Mouse (Mus musculus): Measurements from ENCODE around the gene Fam172a. TPM values are rescaled to one million over a fixed set of nuclear protein-coding genes. Genes with fewer than 3 reads are reported as not detected.

The Fam172a gene
- polyA plus RNA-seq, 1 experiment from 2014 or later: 28.7 TPM

- no peak for DNase-seq (ENCODE audit: low spot score)
- H3K36me3 ChIP-seq (ENCODE audit: insufficient read depth, low read length): no peaks in the 10 kb centered on the region
- no peak overlapping the region for H3K27ac ChIP-seq
- H3K27me3 ChIP-seq (ENCODE audit: insufficient read depth, low read length): peaks cover 5% of the 10 kb centered on the region; the same call in 1 of the 2 replicates
- H3K4me1 ChIP-seq (replicated peaks; ENCODE audit: insufficient read depth, low read length): peaks cover 13% of the 10 kb centered on the region; the same call in 1 of the 2 replicates
- 57% methylated on average over 7 of the region's 7 CpGs for WGBS
- no peak for ATAC-seq (replicated peaks; ENCODE audit: low FRiP score, low read depth)
- no peak for TF ChIP-seq CTCF (IDR thresholded peaks at IDR 0.05; ENCODE audit: low read depth)
- no peaks in the 10 kb centered on the region for H3K9me3 ChIP-seq (replicated peaks; ENCODE audit: low read length)
- peak overlapping the region; percentile 3; the same call in 1 of the 2 replicates for H3K4me3 ChIP-seq (replicated peaks; ENCODE audit: low read depth, low read length)
- no peak overlapping the region for H3K9ac ChIP-seq (ENCODE audit: low read depth, low read length)
- H3K4me2 ChIP-seq (ENCODE audit: low read length): peak overlapping the region; percentile 34
These were observed 505.1 kb downstream of the Fam172a start for GRCm38 (mm10) chr13:78206891-78207430.

DNA sequence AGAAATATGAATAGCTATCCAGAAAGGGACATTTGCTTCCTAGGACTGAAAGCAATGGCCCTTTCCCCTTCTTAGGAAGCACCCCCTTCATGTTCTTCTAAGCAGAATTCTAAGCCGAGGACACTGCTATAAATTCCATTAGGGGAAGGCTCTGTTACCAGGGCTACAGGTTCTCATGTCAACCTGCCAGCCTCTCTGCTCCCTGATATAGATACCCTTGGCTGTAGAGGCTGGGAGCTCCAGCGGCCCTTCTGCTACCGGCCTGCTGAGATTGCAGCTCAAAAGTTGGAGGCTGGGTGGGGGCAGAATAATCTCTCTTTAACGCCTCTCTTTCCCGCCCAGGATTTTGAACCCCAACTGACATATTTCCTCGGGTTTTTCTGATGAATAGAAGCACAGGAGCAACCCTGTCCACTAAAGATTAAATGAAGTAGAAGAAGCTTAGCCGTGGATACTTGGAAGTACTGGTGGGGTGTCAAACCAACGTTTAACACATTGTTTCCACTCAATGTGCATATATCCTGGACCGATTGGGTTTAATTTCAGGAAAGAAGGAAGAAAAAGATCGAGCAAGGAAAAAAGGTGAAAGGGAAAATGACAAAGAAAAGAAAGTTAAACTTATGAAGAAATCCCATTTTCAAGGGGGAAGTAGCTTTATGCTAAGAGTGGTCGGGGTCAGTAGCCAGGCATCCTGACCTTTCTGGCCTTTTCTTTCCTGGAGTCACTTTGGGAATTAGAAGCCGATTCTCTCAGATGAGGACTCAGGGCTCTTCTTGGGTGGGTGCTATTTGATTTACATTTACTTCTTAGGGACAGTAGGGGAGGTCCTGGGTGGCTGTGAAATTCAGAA is 506.2 kb downstream of the Fam172a start:
- Histone ChIP-seq H3K9ac (ENCODE audit: low read depth, low read length) (no peak overlapping the region), H3K4me3 (replicated peaks; ENCODE audit: low read depth, low read length) (no peak overlapping the region), H3K4me2 (ENCODE audit: low read length) (peak overlapping the region; percentile 34), H3K36me3 (ENCODE audit: insufficient read depth, low read length) (no peaks in the 10 kb centered on the region), H3K4me1 (replicated peaks; ENCODE audit: insufficient read depth, low read length) (peaks cover 13% of the 10 kb centered on the region; the same call in 1 of the 2 replicates), H3K9me3 (replicated peaks; ENCODE audit: low read length) (no peaks in the 10 kb centered on the region), H3K27ac (no peak overlapping the region), H3K27me3 (ENCODE audit: insufficient read depth, low read length) (peaks cover 5% of the 10 kb centered on the region; the same call in 1 of the 2 replicates)
- TF ChIP-seq CTCF (IDR thresholded peaks at IDR 0.05; ENCODE audit: low read depth): no peak
- 40% methylated on average over 12 of the region's 12 CpGs for WGBS
- DNase-seq (ENCODE audit: low spot score) (peak; percentile 72), ATAC-seq (replicated peaks; ENCODE audit: low FRiP score, low read depth) (no peak)

DNA sequence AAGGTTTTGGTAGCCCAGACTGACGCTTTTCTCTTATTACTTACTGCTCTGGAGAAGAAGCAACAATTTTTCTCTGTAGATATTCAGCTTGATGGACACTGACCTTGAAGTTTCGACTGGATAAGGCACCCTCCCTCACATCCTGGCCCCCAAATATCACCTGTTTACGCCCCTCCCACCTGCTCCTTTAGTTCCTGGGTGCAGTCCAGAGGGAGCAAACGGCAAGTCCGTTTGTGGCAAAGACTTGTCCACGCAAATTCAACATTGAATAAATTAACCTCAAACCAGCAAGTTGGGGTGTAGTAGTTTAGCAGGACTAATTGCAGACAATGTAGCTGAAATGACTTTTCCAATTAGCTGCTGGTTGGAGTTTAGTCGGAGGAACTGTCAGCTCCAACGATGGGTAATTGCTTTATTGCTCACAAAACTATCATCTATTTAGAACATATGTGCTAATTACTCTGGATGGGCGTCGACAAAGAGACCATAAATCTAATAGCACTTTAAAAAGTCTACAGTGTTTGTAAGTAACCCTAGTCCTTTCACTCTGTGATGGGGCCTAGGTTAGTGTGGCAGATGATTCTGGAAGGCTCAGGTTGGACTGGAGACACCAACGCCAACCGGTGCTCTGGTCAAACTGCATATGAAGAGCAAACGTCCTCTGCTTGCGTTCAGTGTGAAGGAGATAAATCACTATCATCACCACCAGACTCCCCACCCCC is 507.0 kb downstream of the Fam172a start:
- Histone ChIP-seq H3K4me2 (ENCODE audit: low read length) (no peak overlapping the region; the same call in 1 of the 2 replicates), H3K4me3 (replicated peaks; ENCODE audit: low read depth, low read length) (no peak overlapping the region), H3K27ac (no peak overlapping the region), H3K36me3 (ENCODE audit: insufficient read depth, low read length) (no peaks in the 10 kb centered on the region), H3K27me3 (ENCODE audit: insufficient read depth, low read length) (peaks cover 5% of the 10 kb centered on the region; the same call in 1 of the 2 replicates), H3K9ac (ENCODE audit: low read depth, low read length) (no peak overlapping the region), H3K9me3 (replicated peaks; ENCODE audit: low read length) (no peaks in the 10 kb centered on the region), H3K4me1 (replicated peaks; ENCODE audit: insufficient read depth, low read length) (peaks cover 13% of the 10 kb centered on the region; the same call in 1 of the 2 replicates)
- ATAC-seq (replicated peaks; ENCODE audit: low FRiP score, low read depth): no peak
- no peak for DNase-seq (ENCODE audit: low spot score)
- WGBS: 37% methylated on average over 14 of the region's 14 CpGs
- no peak for TF ChIP-seq CTCF (IDR thresholded peaks at IDR 0.05; ENCODE audit: low read depth)

- Histone ChIP-seq H3K4me3 (replicated peaks; ENCODE audit: low read depth, low read length) (peak overlapping the region; percentile 38), H3K4me2 (ENCODE audit: low read length) (peak overlapping the region; percentile 63), H3K9ac (ENCODE audit: low read depth, low read length) (peak overlapping the region; percentile 14), H3K27me3 (ENCODE audit: insufficient read depth, low read length) (peaks cover 5% of the 10 kb centered on the region; the same call in 1 of the 2 replicates), H3K36me3 (ENCODE audit: insufficient read depth, low read length) (no peaks in the 10 kb centered on the region), H3K4me1 (replicated peaks; ENCODE audit: insufficient read depth, low read length) (peaks cover 8% of the 10 kb centered on the region; the same call in 1 of the 2 replicates), H3K27ac (no peak overlapping the region; the same call in 1 of the 2 replicates), H3K9me3 (replicated peaks; ENCODE audit: low read length) (no peaks in the 10 kb centered on the region)
- ATAC-seq (replicated peaks; ENCODE audit: low FRiP score, low read depth): no peak; the same call in 1 of the 2 replicates
- DNase-seq (ENCODE audit: low spot score): no peak
- 6% methylated on average over 12 of the region's 12 CpGs for WGBS
- no peak for TF ChIP-seq CTCF (IDR thresholded peaks at IDR 0.05; ENCODE audit: low read depth)
These were observed 507.8 kb downstream of the Fam172a start for GRCm38 (mm10) chr13:78209611-78210028.

GRCm38 (mm10) chr13:78210029-78210747 is 508.4 kb downstream of the Fam172a start:
- Histone ChIP-seq H3K27ac (no peak overlapping the region), H3K9ac (ENCODE audit: low read depth, low read length) (peak overlapping the region; percentile 14), H3K27me3 (ENCODE audit: insufficient read depth, low read length) (peaks cover 5% of the 10 kb centered on the region; the same call in 1 of the 2 replicates), H3K4me2 (ENCODE audit: low read length) (peak overlapping the region; percentile 63), H3K36me3 (ENCODE audit: insufficient read depth, low read length) (no peaks in the 10 kb centered on the region), H3K4me3 (replicated peaks; ENCODE audit: low read depth, low read length) (peak overlapping the region; percentile 38), H3K4me1 (replicated peaks; ENCODE audit: insufficient read depth, low read length) (peaks cover 8% of the 10 kb centered on the region; the same call in 1 of the 2 replicates), H3K9me3 (replicated peaks; ENCODE audit: low read length) (no peaks in the 10 kb centered on the region)
- TF ChIP-seq CTCF (IDR thresholded peaks at IDR 0.05; ENCODE audit: low read depth): no peak
- ATAC-seq (replicated peaks; ENCODE audit: low FRiP score, low read depth): peak; percentile 33
- DNase-seq (ENCODE audit: low spot score): peak; percentile 66
- 2% methylated on average over 38 of the region's 38 CpGs for WGBS
